Mouse (Mus musculus) B cell, adult 2 months (primary cell): ENCODE measurements around the gene Hist1h2ab.

Experiments
- DNase-seq, 2 experiments: peaks; one replicate each; pipeline ENCODE4 v3.0.0; 2022

Gene Hist1h2ab

DNA sequence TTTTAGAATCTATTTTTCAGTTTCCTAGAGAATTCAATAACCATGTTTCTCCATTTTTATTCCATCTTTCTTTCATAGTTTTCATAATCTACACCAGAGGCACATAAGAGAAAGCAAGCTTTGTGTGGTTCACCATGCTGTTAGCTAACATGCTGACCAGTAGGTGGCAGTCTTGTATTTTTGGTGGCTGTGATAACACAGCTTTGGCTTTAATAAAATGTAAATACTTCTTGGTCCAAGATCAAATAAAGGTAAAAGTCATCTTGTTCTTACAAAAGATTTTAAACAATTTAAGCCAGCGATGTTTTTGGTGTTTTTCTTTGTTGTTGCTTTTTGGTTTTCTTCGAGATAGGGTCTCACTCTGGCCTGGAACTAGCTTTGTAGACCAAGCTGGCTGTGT, 41.6 kb downstream of the Hist1h2ab start:
- DNase-seq, result peak; percentile 63 to 69

DNA sequence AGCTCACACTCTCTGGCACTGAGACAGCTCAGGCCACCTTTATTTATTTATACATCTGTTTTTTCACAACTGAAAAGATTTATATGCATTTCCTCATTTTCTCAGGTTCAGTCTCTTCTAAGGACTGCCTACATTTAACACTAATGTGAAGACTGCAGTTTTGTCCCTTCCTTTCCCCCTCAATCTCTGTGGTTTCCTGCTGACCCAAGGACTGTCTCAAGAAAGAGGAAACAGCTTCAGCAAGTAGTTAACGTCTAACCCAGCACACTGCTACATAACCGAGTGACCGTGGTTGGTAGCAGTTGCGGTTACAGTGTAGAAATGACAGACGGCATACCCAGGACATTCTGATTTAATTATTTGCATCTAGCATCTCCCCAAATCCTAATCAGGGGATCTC, 48.5 kb downstream of the Hist1h2ab start:
- DNase-seq, result peak; percentile 30 to 32
